Mouse (Mus musculus) neural tube, embryonic 12.5 days (tissue): ENCODE measurements around the gene Pou3f1. TPM values are rescaled to one million over a fixed set of nuclear protein-coding genes. Genes with fewer than 3 reads are reported as not detected.
A peak's percentile ranks its signal among the peaks of the same experiment; 100 is the strongest.

Experiments used
- ATAC-seq: fragments of 200-750 bp; cut with Nextera tagmentation; 2 replicates; pipeline ENCODE4 v1.8.0; 2017; ENCODE audit warnings: low read depth, mild to moderate bottlenecking, moderate TSS enrichment, moderate library complexity; ENCODE audit not compliant: low FRiP score
- H3K27ac ChIP-seq: fragments of 300-500 bp; sonication (generic); 2 replicates; pipeline ENCODE4 v1.5.1; 2016
- H3K27me3 ChIP-seq: fragments of 300-500 bp; sonication (generic); replicated peaks from 2 replicates; pipeline ENCODE4 v1.6.1; 2016; ENCODE audit warnings: mild to moderate bottlenecking
- H3K36me3 ChIP-seq: fragments of 300-500 bp; sonication (generic); 2 replicates; pipeline ENCODE4 v1.6.1; 2016; ENCODE audit warnings: mild to moderate bottlenecking
- H3K4me1 ChIP-seq: fragments of 300-500 bp; sonication (generic); 2 replicates; pipeline ENCODE4 v1.6.1; 2016
- H3K4me2 ChIP-seq: fragments of 300-500 bp; sonication (generic); replicated peaks from 2 replicates; pipeline ENCODE4 v1.6.1; 2016; ENCODE audit warnings: mild to moderate bottlenecking
- H3K4me3 ChIP-seq: fragments of 300-500 bp; sonication (generic); 2 replicates; pipeline ENCODE4 v1.5.1; 2016
- H3K9ac ChIP-seq: fragments of 300-500 bp; sonication (generic); 2 replicates; pipeline ENCODE4 v1.6.1; 2016; ENCODE audit warnings: mild to moderate bottlenecking
- H3K9me3 ChIP-seq: fragments of 300-500 bp; sonication (generic); 2 replicates; pipeline ENCODE4 v1.6.1; 2016; ENCODE audit warnings: mild to moderate bottlenecking
- WGBS: fragments of 180-500 bp; shearing (Covaris S2); methylation state at CpG from one replicate; pipeline ENCODE4 v1.1.7; 2016; 5-methylcytosine and 5-hydroxymethylcytosine counted together
- polyA plus RNA-seq: library from polyadenylated mRNA; unstranded; fragments of >200 nt; fragmentation: Nextera tagmentation; extraction: Ambion mirVana; gene quantifications from 2 replicates; pipeline ENCODE4 v1.2.1, GENCODE M21; 2016

Pou3f1 gene
- 25.2 and 25.8 TPM in 2 replicates for polyA plus RNA-seq

GRCm38 (mm10) chr4:124656518-124656853 is at the start of gene Pou3f1:
TSS of gene Pou3f1 (plus strand) at chr4:124656807.
- WGBS: under 1% methylated on average over 15 of the region's 15 CpGs
- peak within 1 kb of the TSS; percentile 59 for H3K4me3 ChIP-seq

GRCm38 (mm10) chr4:124607166-124607565 is 49.4 kb upstream of the Pou3f1 start:
- no peak overlapping the region for H3K9ac ChIP-seq
- WGBS: 70% methylated on average over 8 of the region's 8 CpGs
- H3K27ac ChIP-seq: no peak overlapping the region
- no peak for ATAC-seq
- H3K4me1 ChIP-seq: no peaks in the 10 kb centered on the region
- no peaks in the 10 kb centered on the region for H3K36me3 ChIP-seq
- no peaks in the 10 kb centered on the region for H3K9me3 ChIP-seq
- no peak overlapping the region for H3K4me2 ChIP-seq
- H3K27me3 ChIP-seq: peaks cover 27% of the 10 kb centered on the region
- H3K4me3 ChIP-seq: no peak overlapping the region

More at GRCm38 (mm10) chr4:124656518-124656853, at the start of gene Pou3f1:
- Histone ChIP-seq H3K4me2 (peak within 1 kb of the TSS; percentile 95), H3K9ac (peak within 1 kb of the TSS; percentile 69), H3K36me3 (no peaks in the 10 kb centered on the region), H3K4me1 (peaks cover 52% of the 10 kb centered on the region), H3K9me3 (no peaks in the 10 kb centered on the region), H3K27me3 (peaks cover 80% of the 10 kb centered on the region), H3K27ac (no peak within 1 kb of the TSS)
- ATAC-seq: no peak

- Histone ChIP-seq H3K4me2 (no peak overlapping the region), H3K27ac (no peak overlapping the region), H3K9me3 (no peaks in the 10 kb centered on the region), H3K4me3 (no peak overlapping the region), H3K9ac (no peak overlapping the region), H3K36me3 (no peaks in the 10 kb centered on the region), H3K27me3 (peaks cover 12% of the 10 kb centered on the region; the same call in 1 of the 2 replicates), H3K4me1 (peaks cover 18% of the 10 kb centered on the region)
- no peak for ATAC-seq
- WGBS: 68% methylated on average over 2 of the region's 2 CpGs
Observed at GRCm38 (mm10) chr4:124610066-124610465, 46.5 kb upstream of the Pou3f1 start.

GRCm38 (mm10) chr4:124610703-124611102 is 45.9 kb upstream of the Pou3f1 start, which contains the start of gene 3100002H09Rik:
TSS of gene 3100002H09Rik (minus strand) at chr4:124610803.
- no peak for ATAC-seq

GRCm38 (mm10) chr4:124611768-124612167 is 44.8 kb upstream of the Pou3f1 start:
- WGBS: 84% methylated on average over 4 of the region's 4 CpGs
- no peak overlapping the region for H3K9ac ChIP-seq
- no peak for ATAC-seq
- no peak overlapping the region for H3K4me3 ChIP-seq
- H3K27me3 ChIP-seq: peaks cover 6% of the 10 kb centered on the region
- peaks cover 33% of the 10 kb centered on the region for H3K4me1 ChIP-seq
- no peak overlapping the region for H3K27ac ChIP-seq
- no peaks in the 10 kb centered on the region for H3K9me3 ChIP-seq
- H3K36me3 ChIP-seq: no peaks in the 10 kb centered on the region
- no peak overlapping the region for H3K4me2 ChIP-seq

More at GRCm38 (mm10) chr4:124610703-124611102, 45.9 kb upstream of the Pou3f1 start, which contains the start of gene 3100002H09Rik:
- Histone ChIP-seq H3K9ac (no peak within 1 kb of the TSS), H3K4me1 (peaks cover 24% of the 10 kb centered on the region), H3K4me3 (no peak within 1 kb of the TSS), H3K36me3 (no peaks in the 10 kb centered on the region), H3K9me3 (no peaks in the 10 kb centered on the region), H3K27me3 (peaks cover 6% of the 10 kb centered on the region; the same call in 1 of the 2 replicates), H3K27ac (no peak within 1 kb of the TSS), H3K4me2 (no peak within 1 kb of the TSS)
- 79% methylated on average over 2 of the region's 2 CpGs for WGBS

- 0% methylated on average over 1 of the region's 1 CpGs for WGBS
- no peak for ATAC-seq
- Histone ChIP-seq H3K27ac (no peak overlapping the region), H3K27me3 (peaks cover 8% of the 10 kb centered on the region), H3K4me1 (peaks cover 50% of the 10 kb centered on the region), H3K4me2 (no peak overlapping the region), H3K9ac (no peak overlapping the region), H3K36me3 (no peaks in the 10 kb centered on the region), H3K9me3 (no peaks in the 10 kb centered on the region), H3K4me3 (no peak overlapping the region)
Observed at GRCm38 (mm10) chr4:124614189-124614588, 42.4 kb upstream of the Pou3f1 start.

GRCm38 (mm10) chr4:124615406-124615960 is 41.1 kb upstream of the Pou3f1 start:
- peak; percentile 71 for ATAC-seq
- Histone ChIP-seq H3K4me3 (no peak overlapping the region), H3K36me3 (no peaks in the 10 kb centered on the region), H3K4me2 (peak overlapping the region; percentile 26; the same call in 1 of the 2 replicates), H3K27ac (peak overlapping the region; percentile 69; the same call in 1 of the 2 replicates), H3K9me3 (no peaks in the 10 kb centered on the region), H3K4me1 (peaks cover 50% of the 10 kb centered on the region), H3K27me3 (peaks cover 14% of the 10 kb centered on the region), H3K9ac (no peak overlapping the region)
- 15% methylated on average over 14 of the region's 14 CpGs for WGBS

- Histone ChIP-seq H3K9me3 (no peaks in the 10 kb centered on the region), H3K4me1 (peaks cover 50% of the 10 kb centered on the region), H3K9ac (no peak overlapping the region), H3K36me3 (no peaks in the 10 kb centered on the region), H3K4me3 (no peak overlapping the region), H3K27me3 (peaks cover 14% of the 10 kb centered on the region), H3K27ac (no peak overlapping the region), H3K4me2 (no peak overlapping the region)
- WGBS: 28% methylated on average over 9 of the region's 9 CpGs
- ATAC-seq: no peak
Observed at GRCm38 (mm10) chr4:124615986-124616385, 40.6 kb upstream of the Pou3f1 start.

- 33% methylated on average over 1 of the region's 1 CpGs for WGBS
- Histone ChIP-seq H3K9ac (no peak overlapping the region), H3K4me1 (peaks cover 55% of the 10 kb centered on the region), H3K27me3 (peaks cover 14% of the 10 kb centered on the region), H3K4me3 (no peak overlapping the region), H3K27ac (no peak overlapping the region), H3K36me3 (no peaks in the 10 kb centered on the region), H3K9me3 (no peaks in the 10 kb centered on the region), H3K4me2 (no peak overlapping the region)
- ATAC-seq: no peak
Observed at GRCm38 (mm10) chr4:124616636-124617035, 40.0 kb upstream of the Pou3f1 start.

- Histone ChIP-seq H3K4me2 (peak overlapping the region; percentile 40), H3K4me3 (no peak overlapping the region), H3K4me1 (peaks cover 49% of the 10 kb centered on the region), H3K36me3 (no peaks in the 10 kb centered on the region), H3K27ac (no peak overlapping the region), H3K27me3 (peaks cover 14% of the 10 kb centered on the region), H3K9me3 (no peaks in the 10 kb centered on the region), H3K9ac (no peak overlapping the region)
- ATAC-seq: no peak
- WGBS: 10% methylated on average over 16 of the region's 16 CpGs
Observed at GRCm38 (mm10) chr4:124618599-124618998, 38.0 kb upstream of the Pou3f1 start.

- WGBS: 63% methylated on average over 11 of the region's 11 CpGs
- peaks cover 18% of the 10 kb centered on the region for H3K27me3 ChIP-seq
- ATAC-seq: no peak
Observed at GRCm38 (mm10) chr4:124621406-124621805, 35.2 kb upstream of the Pou3f1 start.

GRCm38 (mm10) chr4:124622566-124622965 is 34.0 kb upstream of the Pou3f1 start:
- WGBS: 90% methylated on average over 5 of the region's 5 CpGs
- Histone ChIP-seq H3K27me3 (peaks cover 16% of the 10 kb centered on the region), H3K27ac (no peak overlapping the region), H3K9ac (no peak overlapping the region), H3K36me3 (no peaks in the 10 kb centered on the region), H3K4me2 (no peak overlapping the region), H3K4me3 (no peak overlapping the region), H3K9me3 (no peaks in the 10 kb centered on the region), H3K4me1 (peaks cover 27% of the 10 kb centered on the region)
- no peak for ATAC-seq

More at GRCm38 (mm10) chr4:124621406-124621805, 35.2 kb upstream of the Pou3f1 start:
- Histone ChIP-seq H3K9ac (no peak overlapping the region), H3K27ac (no peak overlapping the region), H3K4me2 (no peak overlapping the region), H3K4me1 (peaks cover 36% of the 10 kb centered on the region), H3K4me3 (no peak overlapping the region), H3K9me3 (no peaks in the 10 kb centered on the region), H3K36me3 (no peaks in the 10 kb centered on the region)

GRCm38 (mm10) chr4:124624111-124624581 is 32.5 kb upstream of the Pou3f1 start:
- no peak overlapping the region for H3K4me2 ChIP-seq
- ATAC-seq: no peak
- H3K4me1 ChIP-seq: peaks cover 18% of the 10 kb centered on the region; the same call in 1 of the 2 replicates
- no peaks in the 10 kb centered on the region for H3K9me3 ChIP-seq
- no peaks in the 10 kb centered on the region for H3K36me3 ChIP-seq
- 40% methylated on average over 7 of the region's 7 CpGs for whole genome bisulfite sequencing
- no peak overlapping the region for H3K4me3 ChIP-seq
- peaks cover 14% of the 10 kb centered on the region for H3K27me3 ChIP-seq
- H3K9ac ChIP-seq: no peak overlapping the region
- no peak overlapping the region for H3K27ac ChIP-seq
